Mouse (Mus musculus): ENCODE measurements at regions not wholly inside any gene's neighbourhood (a gene's known extent, or its start where the extent isn't known, plus 50 kb on each side); places are given as distances from the start of the nearest gene placed in this dataset.

DNA sequence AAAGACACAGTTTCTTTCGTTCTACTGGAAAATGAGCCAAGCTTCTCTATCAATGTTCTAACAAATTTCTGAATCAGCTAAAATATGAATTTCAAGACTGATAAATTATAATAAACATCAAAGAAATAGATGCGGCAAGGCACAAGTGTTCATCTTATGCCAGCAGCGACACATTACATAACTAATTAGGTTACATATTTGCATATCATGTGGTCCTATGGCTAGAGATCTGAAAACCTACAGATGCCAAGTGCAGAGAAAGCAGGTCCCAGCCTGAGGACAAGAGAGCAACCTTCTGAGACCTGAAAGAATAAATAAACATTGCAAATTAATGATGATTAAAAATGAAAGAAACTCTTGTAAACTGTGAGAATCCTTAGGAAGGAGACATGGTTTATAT, 201.3 kb upstream of the Tent5a start:
- DNase-seq (ENCODE audit: low spot score in 2 of 2) = no peak

DNA sequence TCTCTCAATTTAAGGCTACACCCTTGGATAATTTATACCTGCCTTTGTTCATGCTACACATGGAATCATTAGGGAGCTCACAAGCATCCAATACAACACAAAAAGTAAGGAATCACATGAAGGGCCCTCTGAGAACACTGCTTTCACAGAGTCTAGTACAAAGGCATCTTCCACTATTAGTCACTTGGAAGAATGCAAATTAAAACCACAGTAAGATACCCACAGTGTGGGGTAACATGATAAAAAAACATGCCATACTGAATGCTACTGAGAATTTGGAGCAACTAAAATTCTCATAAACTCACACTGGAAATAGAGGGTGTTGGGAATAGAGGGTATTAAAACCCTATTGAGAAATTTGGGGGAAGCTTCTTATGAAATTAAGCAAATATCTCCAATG, 197.6 kb upstream of the Tent5a start:
- DNase-seq (ENCODE audit: low spot score in 2 of 2) = no peak

DNA sequence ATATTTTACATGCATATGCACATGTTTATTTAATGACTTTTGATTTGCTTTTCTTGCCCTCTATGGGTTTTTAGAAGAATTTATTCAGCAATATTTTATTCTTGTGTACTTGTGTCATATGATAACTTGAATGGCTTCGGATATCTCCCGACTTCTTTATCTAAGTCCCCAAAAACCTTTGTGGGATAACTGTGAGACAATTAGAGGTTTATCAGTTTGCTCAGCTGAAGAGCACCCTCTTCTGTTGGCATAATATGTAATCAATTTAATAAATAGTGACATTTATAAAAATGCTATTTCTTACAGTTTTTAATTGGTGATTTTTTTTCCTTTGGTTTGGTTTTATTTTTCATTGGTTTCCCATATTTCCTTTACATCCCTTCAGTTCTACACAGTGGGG, 194.2 kb upstream of the Tent5a start:
- DNase-seq (ENCODE audit: low spot score in 2 of 2) = no peak

DNA sequence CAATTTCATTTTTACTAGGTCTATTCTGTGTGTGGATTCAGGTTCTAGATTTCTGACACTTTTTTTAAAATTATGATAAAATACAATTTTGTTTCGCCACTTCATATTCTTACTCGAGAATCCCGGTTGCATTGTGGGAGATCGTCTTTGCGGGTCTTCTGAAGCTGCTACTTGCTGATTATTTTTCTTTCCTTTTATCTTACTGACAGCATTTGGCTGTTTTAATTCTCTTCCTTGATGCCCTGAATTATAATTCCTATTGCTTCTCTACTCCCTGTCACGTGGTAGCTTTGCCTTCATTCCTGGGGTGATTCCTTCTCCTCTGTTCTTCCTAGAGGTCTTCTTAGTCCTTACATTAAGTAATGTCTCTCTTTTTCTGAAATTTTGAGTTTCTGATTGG, 193.8 kb upstream of the Tent5a start:
- no peak for DNase-seq (ENCODE audit: low spot score in 2 of 2)

DNA sequence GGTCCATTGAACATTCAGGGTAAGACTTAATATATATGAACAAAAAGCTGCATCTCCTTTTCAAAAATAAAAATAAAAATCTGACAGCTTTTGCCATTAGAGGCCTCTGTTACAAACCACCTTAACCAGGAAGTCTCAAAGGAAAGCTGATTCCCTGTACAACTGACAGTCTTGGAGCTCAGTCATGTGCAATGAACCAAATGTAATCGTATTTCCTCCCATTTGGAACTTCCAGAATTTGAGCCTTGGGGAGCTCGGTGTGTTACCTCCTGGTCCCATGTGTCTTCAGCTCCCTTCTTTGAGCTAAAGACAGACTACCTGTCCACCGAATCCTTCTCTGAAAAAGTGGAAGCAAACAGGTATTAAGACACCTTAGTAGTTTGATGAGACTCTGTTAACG, 171.9 kb upstream of the Tent5a start:
- no peak for DNase-seq (ENCODE audit: low spot score in 2 of 2)

DNA sequence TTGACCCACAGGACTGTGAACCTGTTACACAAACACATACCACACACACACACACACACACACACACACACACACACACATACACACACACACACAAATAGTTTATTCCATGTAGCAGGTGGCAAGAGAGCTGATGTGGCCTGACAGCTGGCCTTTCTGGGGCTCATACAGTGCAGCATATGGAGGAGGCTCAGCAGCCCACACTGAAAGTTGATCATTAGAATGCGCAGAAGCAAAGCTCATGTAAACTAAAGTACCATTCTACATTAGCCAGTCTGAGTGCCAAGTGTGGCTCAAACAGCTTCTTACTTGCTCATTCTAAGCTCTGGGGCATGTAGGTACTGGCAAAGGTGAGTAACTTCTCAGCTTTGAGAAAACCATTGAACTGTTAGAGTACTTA, 170.2 kb upstream of the Tent5a start:
- no peak for DNase-seq (ENCODE audit: low spot score in 2 of 2)

DNA sequence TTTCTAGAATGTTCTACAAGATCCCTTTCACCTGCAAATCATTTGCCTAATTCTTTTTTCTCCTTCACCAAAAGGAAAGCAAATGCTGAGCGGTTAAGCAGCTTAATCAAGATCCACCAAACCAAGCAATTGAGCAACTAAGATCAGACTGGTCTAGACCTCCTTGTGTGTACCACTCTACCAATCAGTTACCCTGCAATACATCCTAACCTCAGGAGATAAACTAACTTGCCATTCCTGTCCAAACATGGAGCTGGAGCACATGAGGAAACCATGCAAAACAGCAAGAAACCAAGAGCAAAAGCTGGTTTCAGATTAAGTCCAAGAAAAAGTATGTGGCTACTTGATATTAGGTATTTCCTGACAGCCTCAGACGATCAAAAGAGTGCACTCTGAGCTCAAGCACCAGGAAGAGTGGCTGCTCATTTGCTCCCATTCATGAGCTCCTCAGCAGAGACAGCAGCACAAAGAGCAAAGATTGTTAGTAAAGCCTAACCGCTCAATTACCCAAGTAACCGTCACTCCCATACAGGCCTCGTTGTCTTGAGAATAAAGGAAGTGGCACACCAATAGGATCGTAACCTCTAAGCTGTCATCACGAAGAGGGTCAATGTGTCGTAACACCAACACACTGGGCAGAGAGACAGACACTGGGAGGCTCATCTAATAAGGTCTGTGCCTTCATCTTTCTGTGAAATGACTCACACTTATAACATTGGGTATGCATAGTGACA, 169.5 kb upstream of the Tent5a start:
- DNase-seq (ENCODE audit: low spot score in 2 of 2) = no peak

DNA sequence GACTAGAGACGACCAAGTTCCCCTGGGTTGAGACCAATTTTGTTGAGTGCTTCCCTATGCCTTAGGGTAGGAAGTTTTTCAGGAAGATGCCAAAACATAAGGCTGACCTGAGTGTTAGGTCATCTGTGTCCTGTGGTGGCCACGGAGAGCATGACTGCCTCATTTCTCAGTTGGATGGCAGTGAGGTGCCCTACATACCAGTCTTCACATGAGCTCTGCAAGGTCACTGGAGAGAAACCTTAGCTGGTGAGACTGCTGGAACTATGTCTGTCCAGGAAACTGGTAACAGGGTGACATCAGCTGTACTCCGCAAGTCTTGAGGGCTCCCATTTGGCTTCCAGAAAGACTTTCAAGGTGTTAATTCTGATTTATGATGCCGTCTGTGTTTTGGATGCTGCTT, 167.9 kb upstream of the Tent5a start:
- no peak for DNase-seq (ENCODE audit: low spot score in 2 of 2)

DNA sequence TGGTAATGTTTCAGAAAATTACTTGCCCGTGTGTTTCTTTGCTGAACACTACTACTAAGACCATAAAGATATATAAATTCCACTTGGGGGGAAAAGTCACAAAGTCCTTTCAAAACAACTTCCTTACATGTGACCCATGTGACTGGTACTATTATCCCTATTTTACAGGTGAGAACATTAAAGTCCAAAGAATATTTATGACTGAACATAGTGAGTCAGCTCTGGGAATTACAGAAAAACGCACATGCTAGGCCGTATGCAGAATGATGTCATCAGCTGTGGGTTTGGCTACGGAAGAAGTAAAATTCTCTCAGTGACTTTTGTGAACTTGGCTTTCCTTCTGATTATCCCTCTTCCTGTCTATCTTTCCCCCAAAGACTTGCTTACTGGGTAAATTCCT, 166.6 kb upstream of the Tent5a start:
- DNase-seq (ENCODE audit: low spot score in 2 of 2) = no peak

DNA sequence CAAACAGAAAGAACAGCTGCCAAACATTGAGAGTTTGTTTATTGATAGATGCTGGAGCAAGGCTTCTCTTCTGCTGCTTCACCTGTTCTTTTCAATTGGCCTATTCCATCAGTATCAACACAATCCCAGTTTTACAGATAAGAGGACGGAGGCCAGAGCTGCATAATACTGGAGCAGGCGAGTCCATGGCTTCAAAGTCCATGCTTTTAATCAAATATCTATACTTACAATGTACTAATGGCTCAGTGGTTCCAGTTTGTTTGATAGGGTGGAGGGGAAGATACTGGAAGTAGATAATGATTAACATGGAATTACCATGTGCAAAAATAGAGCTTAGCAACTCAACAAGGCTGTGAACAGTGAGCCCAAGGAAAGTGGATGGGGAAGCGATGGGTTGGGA, 163.2 kb upstream of the Tent5a start:
- DNase-seq (ENCODE audit: low spot score in 2 of 2) = no peak

DNA sequence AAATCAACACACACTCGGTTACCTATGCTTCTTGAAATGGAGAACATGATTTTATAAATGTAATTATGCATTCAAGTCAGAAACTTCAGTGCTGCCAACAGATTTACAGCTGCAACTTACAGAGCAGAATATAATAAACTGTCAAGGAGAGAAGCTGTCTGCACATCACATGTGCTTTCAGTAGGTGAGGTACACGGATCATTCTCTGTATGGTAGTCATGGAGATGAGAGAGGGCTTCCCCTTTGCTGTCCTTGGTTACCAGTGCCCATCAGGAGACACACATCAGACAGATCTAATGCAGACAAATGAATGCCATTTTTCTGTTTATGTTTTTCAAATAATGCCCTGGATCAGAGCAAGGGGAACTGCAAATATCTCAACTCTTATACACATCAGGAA, 160.8 kb upstream of the Tent5a start:
- DNase-seq (ENCODE audit: low spot score in 2 of 2) = no peak

DNA sequence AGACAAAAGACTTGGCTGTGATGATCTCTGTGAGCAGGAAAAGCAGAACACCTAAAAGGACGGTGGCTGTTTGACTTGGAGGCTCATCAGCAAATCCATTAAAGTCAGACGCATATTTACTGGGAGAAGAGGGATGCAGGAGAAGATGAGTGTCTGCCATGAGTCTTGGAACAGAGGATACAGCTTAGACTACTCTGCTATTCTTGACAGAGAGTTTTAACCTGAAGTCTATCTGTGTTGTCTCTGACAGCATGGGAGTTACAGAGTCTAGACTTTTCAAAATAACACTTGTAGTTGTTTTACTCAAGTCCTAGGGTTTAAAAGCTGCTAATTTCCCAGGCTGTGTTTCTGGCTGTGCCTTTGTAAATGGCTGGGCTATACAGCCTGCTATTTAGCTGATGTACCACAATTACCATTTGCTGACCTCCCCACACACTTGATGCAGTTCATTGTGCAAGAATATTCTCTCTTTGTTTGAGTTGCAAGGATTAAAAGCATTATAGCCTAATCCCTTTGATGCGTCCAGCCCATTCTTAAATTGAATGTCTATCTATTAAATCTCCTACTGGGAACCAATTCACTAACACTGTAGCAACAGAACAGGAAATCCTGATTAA, 160.0 kb upstream of the Tent5a start:
- no peak for DNase-seq (ENCODE audit: low spot score in 2 of 2)

DNA sequence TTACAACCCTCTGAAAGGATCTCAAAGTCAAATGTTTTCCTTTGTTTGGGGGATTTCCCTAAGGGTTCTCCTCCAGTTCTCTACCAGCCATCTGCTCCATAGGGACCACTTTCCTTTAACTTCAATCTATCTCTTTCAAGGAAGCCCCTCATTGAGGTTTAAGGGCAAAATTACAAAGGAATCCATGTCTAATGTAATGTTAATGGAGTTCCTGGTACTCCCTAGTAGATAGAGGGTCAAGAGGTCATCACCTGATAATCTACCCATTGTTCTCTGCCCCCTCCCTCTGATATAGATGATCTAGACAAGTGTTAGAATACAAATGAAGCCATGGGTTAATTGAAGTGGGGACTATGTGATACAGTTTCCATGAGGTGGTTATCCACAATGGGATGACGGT, 158.6 kb upstream of the Tent5a start:
- DNase-seq (ENCODE audit: low spot score in 2 of 2) = no peak

DNA sequence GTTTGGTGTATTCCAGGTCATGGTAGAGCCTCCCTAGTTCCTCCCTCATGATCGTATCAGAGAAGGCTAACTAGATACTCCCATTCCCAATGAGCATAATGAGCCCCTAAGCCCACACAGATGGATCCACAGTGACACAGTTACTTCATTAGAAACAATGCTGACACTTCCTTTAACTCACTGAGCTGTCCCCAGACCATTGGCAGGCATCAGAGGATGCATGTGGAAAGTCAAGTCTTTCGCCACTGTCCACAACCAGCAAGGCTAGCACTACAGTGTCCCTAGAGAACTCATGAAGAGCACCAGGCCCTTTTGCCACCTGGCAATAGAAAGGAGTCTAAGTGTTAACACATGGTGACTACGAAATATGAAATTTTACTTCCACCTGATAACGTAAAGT, 156.1 kb upstream of the Tent5a start:
- no peak for DNase-seq (ENCODE audit: low spot score in 2 of 2)

DNA sequence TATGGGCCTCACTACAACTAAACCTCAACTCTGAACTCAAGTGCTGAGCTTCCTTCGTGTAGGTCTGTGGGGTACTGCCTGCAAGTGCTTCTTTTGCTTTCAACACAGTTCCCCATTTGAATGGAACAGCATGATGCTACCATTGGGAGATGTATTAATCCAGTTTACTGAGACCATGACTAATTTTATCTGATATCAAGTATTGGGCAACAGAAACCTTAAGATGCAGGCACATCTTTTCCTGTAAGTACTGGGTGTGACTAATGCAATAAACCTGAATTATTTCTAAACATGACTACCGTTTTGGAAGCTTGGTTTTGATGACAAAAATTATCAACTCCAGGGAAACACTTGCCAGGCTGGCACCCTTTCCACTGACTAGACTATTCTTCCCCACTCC, 153.4 kb upstream of the Tent5a start:
- no peak for DNase-seq (ENCODE audit: low spot score in 2 of 2)

DNA sequence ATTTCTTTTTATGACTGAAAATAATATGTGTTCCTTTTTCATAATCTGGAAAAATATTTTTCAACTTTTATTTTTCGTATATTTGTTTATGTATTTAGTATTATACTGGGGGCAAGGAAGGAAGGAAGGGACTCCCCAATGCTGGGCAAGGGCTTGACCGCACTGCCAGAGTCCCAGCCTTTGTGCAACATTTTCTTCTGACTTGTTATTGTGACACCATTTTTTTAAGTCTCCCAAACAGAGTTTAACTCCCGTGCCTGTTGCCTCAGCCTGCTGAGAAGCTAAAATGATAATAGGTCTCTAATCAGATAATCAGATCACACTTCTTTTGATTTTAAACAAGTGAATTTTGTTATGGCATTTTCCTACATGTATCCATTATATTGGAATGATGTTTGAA, 148.1 kb upstream of the Tent5a start:
- DNase-seq (ENCODE audit: low spot score in 2 of 2) = no peak

DNA sequence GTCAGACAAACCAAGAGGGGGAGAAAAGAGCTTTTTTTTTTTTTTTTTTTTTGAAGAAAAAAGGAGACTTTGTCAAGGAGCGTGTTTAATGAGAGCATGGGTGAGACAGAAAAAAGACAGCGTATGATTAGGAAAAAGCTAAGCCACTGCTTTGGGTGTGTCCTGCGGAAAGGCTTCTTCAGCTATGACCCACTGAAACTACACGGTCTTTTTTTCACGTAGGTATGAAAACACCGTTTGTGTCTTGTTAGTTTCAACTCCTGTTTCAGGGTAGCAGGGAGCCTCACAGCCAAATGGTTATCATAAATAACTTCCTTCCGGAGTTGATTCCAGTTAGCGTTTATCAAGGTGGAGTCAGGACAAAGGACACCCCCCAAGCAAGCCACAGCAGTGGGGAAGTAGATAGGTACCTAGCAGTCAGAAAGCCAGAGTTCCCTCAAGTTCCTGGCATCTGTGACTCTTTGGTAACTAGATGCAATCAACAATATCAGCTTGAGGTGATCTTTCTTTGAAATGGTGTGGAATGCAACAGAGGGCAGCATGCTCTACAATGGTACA, 143.2 kb upstream of the Tent5a start:
- DNase-seq (ENCODE audit: low spot score in 2 of 2) = no peak

DNA sequence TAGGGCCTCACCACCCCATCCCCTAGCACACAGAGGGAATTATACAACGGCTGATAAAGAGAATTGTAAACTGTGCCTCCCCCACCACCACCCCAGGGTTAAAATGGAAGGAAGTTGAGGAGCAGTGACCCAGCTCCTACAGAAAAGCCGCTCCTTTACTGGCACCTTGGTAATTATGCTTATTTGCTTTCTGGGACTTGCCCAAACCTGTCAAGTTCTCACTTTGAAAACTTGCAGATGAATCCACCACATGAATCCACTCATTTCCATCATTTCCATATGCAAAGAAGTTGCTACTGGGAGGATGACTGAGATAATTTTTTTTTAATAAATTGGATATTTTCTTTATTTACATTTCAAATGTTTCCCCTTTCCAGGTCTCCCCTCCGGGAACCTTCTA, 142.1 kb upstream of the Tent5a start:
- no peak for DNase-seq (ENCODE audit: low spot score in 2 of 2)

DNA sequence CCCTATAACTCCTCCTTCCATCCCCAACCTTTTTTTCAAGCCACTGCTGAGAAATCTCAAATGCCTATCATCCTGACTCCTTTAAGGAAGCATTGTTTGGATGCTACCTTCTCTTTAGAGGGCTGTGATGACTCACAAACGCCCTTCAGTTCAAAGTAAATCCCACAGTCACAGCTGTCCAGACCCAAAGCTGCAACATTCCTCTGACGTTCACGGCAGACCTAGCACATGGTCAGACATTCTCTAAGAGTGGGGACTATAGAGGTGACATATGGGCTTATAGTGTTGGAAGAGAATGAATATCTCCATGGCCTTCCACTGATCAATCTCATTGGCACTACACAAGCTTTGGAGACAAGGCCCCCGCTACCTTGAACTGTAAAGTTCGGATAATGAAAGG, 139.5 kb upstream of the Tent5a start:
- DNase-seq (ENCODE audit: low spot score in 2 of 2) = no peak

DNA sequence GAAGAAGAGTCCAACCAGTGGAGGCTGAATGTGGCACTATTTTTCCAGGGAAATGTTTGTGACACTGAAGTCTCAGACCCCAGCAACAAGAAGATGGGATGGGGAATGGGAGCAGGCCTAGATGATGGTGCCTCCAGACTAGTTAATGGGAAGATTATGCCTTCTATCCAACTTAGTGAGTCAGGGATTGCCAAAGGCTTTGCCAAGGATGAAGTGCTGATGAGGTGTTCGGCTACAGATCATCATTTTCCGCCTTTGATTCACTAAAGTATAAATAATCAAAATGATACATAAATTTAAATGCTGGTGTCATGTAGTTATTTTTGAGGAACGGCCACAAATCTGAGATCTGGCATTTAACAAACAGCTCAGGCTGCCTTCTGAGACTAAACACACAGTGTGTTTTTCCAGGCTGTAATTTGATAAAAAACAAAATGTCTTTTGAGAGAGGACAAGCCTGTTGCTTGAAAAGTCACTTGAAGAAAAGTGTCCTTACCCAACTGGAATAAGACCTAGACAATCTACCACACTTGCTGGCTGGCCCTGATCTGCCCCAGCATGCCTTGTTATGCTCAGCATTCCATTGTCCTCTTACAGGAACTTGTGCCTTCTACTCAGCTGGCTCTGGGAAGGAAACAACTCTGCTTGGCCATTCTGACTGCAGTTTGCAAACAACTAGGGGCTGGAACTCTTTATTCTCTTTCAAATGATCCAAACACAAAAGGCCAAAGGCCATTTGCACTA, 132.1 kb upstream of the Tent5a start:
- DNase-seq (ENCODE audit: low spot score in 2 of 2) = no peak

DNA sequence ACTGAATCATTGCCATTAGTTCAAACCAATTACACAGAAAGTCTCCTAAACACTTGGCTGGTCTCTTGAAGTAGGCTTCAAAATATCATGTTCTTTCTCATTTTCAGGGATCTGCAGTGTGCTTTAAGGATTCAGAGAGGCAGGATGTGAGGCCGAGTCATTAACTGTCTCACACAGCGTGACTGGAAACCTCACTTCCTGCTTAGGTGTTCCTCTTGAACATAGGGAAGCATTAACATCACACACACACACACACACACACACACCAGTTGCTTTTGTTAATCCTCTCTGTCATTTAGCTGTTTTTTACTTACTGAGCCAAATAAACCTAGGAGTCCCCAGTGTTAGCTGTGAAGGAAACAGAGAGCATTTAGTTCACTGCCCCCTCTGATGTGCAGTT, 131.2 kb upstream of the Tent5a start:
- DNase-seq (ENCODE audit: low spot score in 2 of 2) = no peak

DNA sequence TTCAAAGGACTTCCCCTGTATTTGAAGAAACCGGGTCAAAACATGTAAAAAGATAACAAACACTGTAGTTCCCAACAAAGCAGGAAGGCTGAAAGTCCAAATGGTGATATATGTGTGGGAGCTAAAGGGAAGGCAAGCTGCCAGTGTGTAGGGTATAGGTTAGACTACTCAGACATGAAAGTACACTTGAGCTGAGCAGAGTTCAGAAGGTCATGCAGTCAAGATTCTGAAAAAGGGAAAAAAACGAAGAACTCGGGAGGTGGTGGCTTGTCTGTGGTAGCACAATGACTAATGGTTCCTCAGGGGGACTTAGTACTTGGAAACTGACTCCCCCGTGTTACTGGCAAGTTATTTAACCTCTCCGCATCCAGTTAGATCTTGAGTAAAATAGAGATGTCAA, 130.3 kb upstream of the Tent5a start:
- no peak for DNase-seq (ENCODE audit: low spot score in 2 of 2)

All from layer of hippocampus, adult 18-20 months (tissue).